Mouse (Mus musculus): Measurements from ENCODE around the gene Akap5. TPM values are rescaled to one million over a fixed set of nuclear protein-coding genes. Genes with fewer than 3 reads are reported as not detected.

Gene Akap5
- polyA plus RNA-seq, 1 experiment from 2014 or later, result 4.5 TPM

DNA sequence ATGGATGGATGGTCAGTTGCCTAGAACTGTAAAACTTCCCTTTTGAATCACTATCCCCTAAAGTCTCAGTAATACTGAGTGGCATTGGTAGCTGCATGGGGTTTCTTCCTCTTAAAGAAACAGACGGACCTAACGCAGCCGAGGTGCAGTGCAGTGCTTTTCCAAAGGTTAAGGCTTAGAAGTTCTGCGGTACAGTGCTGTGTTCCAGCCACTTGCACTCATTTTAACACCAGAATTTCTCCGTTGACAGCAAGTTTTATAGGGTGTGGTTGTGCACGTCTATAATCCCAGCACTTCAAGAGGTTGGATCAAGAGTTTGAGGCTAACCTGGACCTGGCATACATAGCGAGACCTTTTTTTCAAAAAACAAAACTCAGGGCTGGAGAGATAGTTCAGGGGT lies 47.4 kb downstream of the Akap5 start:
- ATAC-seq, result no peak
- no peaks in the 10 kb centered on the region for H3K36me3 ChIP-seq (ENCODE audit: poor library complexity, severe bottlenecking)
- H3K27ac ChIP-seq, result no peak overlapping the region
- no peaks in the 10 kb centered on the region for H3K9me3 ChIP-seq (replicated peaks)
- peak overlapping the region; percentile 88 for H3K4me3 ChIP-seq
- H3K9ac ChIP-seq, result peak overlapping the region; percentile 99; the same call in 1 of the 2 replicates
- H3K27me3 ChIP-seq, result no peaks in the 10 kb centered on the region
- WGBS, result 50% methylated on average over 7 of the region's 7 CpGs
- peaks cover 38% of the 10 kb centered on the region for H3K4me1 ChIP-seq
- peak overlapping the region; percentile 84 for H3K4me2 ChIP-seq

- Histone ChIP-seq H3K4me3 (no peak overlapping the region), H3K36me3 (ENCODE audit: poor library complexity, severe bottlenecking) (no peaks in the 10 kb centered on the region), H3K9ac (no peak overlapping the region), H3K9me3 (replicated peaks) (no peaks in the 10 kb centered on the region), H3K4me1 (peaks cover 27% of the 10 kb centered on the region), H3K27me3 (no peaks in the 10 kb centered on the region), H3K4me2 (0 out of 2 replicates have a peak overlapping the region, but pooled peaks have one; percentile 84), H3K27ac (no peak overlapping the region)
- ATAC-seq, result no peak
- WGBS, result 80% methylated on average over 5 of the region's 7 CpGs
Observed at GRCm38 (mm10) chr12:76372881-76373818, 48.5 kb downstream of the Akap5 start.

GRCm38 (mm10) chr12:76373991-76374390 lies 49.3 kb downstream of the Akap5 start:
- H3K9me3 ChIP-seq (replicated peaks), result no peaks in the 10 kb centered on the region
- ATAC-seq, result no peak
- no peak overlapping the region for H3K27ac ChIP-seq
- peaks cover 21% of the 10 kb centered on the region for H3K4me1 ChIP-seq
- no peak overlapping the region for H3K9ac ChIP-seq
- H3K4me3 ChIP-seq, result no peak overlapping the region
- H3K36me3 ChIP-seq (ENCODE audit: poor library complexity, severe bottlenecking), result no peaks in the 10 kb centered on the region
- H3K27me3 ChIP-seq, result no peaks in the 10 kb centered on the region
- WGBS, result 73% methylated on average over 6 of the region's 6 CpGs
- no peak overlapping the region for H3K4me2 ChIP-seq

DNA sequence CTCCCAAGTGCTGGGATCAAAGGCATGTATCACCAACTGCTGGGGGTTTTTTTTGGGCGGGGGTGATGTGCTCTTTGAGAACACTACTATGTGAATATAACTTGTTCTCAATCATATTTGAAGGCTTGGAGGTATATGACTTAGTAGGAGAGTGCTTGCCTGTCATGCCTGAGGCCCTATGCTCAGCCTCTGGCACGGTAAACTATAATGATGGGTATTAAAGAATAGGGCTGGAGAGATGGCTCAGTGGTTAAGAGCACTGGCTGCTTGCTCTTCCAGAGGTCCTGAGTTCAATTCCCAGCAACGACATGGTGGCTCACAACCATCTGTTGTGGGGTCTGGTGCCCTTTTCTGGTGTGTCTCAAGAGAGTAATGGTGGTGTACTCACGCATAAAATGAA lies 50.2 kb downstream of the Akap5 start:
- Histone ChIP-seq H3K36me3 (ENCODE audit: poor library complexity, severe bottlenecking) (no peaks in the 10 kb centered on the region), H3K27ac (no peak overlapping the region), H3K4me2 (no peak overlapping the region), H3K4me1 (peaks cover 21% of the 10 kb centered on the region), H3K9me3 (replicated peaks) (no peaks in the 10 kb centered on the region), H3K9ac (no peak overlapping the region), H3K4me3 (no peak overlapping the region), H3K27me3 (no peaks in the 10 kb centered on the region)
- ATAC-seq, result no peak
- 82% methylated on average over 4 of the region's 4 CpGs for WGBS

DNA sequence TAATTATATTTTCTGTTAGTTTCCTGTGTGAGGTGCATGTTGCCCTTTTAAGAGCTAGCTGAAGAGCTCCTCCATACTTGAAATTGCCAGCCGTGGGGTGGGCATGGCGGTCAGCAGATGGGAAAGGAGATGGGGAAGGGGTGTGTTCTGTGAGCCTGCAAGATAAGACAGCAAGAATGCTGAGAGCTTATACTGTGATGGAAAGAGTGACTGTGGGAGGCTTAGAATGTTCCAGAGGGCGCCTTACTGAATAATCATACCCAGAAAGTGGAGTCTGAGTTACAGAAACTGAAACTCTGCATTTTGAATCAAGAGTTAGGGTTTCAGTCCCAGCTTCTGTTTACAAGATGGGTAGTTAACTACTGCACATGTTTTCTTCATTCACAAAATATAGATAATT lies 50.8 kb downstream of the Akap5 start:
- no peak overlapping the region for H3K27ac ChIP-seq
- peaks cover 21% of the 10 kb centered on the region for H3K4me1 ChIP-seq
- no peaks in the 10 kb centered on the region for H3K27me3 ChIP-seq
- no peak for ATAC-seq
- no peak overlapping the region for H3K4me2 ChIP-seq
- H3K9ac ChIP-seq, result no peak overlapping the region
- H3K9me3 ChIP-seq (replicated peaks), result no peaks in the 10 kb centered on the region
- no peaks in the 10 kb centered on the region for H3K36me3 ChIP-seq (ENCODE audit: poor library complexity, severe bottlenecking)
- WGBS, result 88% methylated on average over 3 of the region's 3 CpGs
- no peak overlapping the region for H3K4me3 ChIP-seq

DNA sequence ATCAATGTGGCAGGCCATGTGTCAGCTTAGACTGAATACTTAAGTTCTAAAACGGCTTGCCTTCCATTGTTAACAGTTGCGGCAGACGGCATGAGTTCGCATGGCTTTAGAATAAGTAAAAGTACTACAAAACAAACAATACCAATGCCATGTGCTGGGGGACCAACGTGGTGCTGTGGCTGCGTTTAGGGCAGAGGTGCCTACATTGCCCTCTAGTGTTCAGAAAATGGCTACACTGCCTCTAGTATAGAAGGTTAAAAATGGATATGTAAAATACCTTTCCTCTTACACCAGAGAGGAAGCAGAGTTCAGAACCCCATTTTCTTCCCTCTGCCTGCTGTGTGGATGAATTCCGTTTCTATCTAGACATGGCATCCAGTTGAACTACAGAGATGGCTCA lies 52.0 kb downstream of the Akap5 start:
- 30% methylated on average over 7 of the region's 7 CpGs for WGBS
- ATAC-seq, result no peak

GRCm38 (mm10) chr12:76377059-76377458 lies 52.4 kb downstream of the Akap5 start:
- WGBS, result 95% methylated on average over 6 of the region's 6 CpGs
- Histone ChIP-seq H3K4me1 (peaks cover 13% of the 10 kb centered on the region), H3K27me3 (no peaks in the 10 kb centered on the region), H3K4me2 (no peak overlapping the region), H3K9ac (no peak overlapping the region), H3K36me3 (ENCODE audit: poor library complexity, severe bottlenecking) (no peaks in the 10 kb centered on the region), H3K9me3 (replicated peaks) (no peaks in the 10 kb centered on the region), H3K4me3 (no peak overlapping the region), H3K27ac (no peak overlapping the region)
- no peak for ATAC-seq

More for the DNA sequence above, 52.0 kb downstream of the Akap5 start:
- no peak overlapping the region for H3K27ac ChIP-seq
- no peak overlapping the region for H3K9ac ChIP-seq
- H3K9me3 ChIP-seq (replicated peaks), result no peaks in the 10 kb centered on the region
- H3K4me1 ChIP-seq, result peaks cover 17% of the 10 kb centered on the region
- H3K36me3 ChIP-seq (ENCODE audit: poor library complexity, severe bottlenecking), result no peaks in the 10 kb centered on the region
- H3K4me2 ChIP-seq, result no peak overlapping the region
- no peak overlapping the region for H3K4me3 ChIP-seq
- no peaks in the 10 kb centered on the region for H3K27me3 ChIP-seq

DNA sequence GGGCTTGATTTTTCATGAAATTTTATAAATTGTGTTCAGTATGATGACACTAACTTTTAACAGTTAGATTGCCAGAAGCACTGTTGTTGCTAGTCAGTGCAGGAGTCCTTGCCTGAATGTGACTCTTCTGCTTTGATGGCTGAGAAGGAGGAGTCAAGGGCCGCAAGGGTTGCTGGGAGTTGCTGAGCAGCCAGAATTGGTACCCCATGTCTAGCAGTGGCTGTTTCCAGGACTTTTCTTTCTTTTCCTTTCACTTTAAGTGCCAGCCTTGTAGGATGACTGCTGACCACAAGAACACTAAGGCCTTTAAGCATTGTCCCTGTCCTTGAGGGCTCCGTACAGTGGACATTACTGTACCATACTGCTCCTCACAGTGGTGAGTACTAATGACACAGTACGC lies 53.0 kb downstream of the Akap5 start:
- H3K9ac ChIP-seq, result no peak overlapping the region
- H3K36me3 ChIP-seq (ENCODE audit: poor library complexity, severe bottlenecking), result no peaks in the 10 kb centered on the region
- no peak overlapping the region for H3K27ac ChIP-seq
- peaks cover 6% of the 10 kb centered on the region; the same call in 1 of the 2 replicates for H3K4me1 ChIP-seq
- H3K4me2 ChIP-seq, result no peak overlapping the region
- H3K4me3 ChIP-seq, result no peak overlapping the region
- H3K9me3 ChIP-seq (replicated peaks), result no peaks in the 10 kb centered on the region
- H3K27me3 ChIP-seq, result no peaks in the 10 kb centered on the region
- 92% methylated on average over 3 of the region's 3 CpGs for WGBS
- no peak for ATAC-seq

GRCm38 (mm10) chr12:76378556-76378955 lies 53.9 kb downstream of the Akap5 start:
- 0 out of 2 replicates have a peak, but pooled peaks cover 2% of the 10 kb centered on the region for H3K4me1 ChIP-seq
- no peaks in the 10 kb centered on the region for H3K9me3 ChIP-seq (replicated peaks)
- 92% methylated on average over 5 of the region's 5 CpGs for WGBS
- H3K27ac ChIP-seq, result no peak overlapping the region
- ATAC-seq, result no peak
- no peak overlapping the region for H3K4me3 ChIP-seq
- no peak overlapping the region for H3K9ac ChIP-seq
- no peaks in the 10 kb centered on the region for H3K36me3 ChIP-seq (ENCODE audit: poor library complexity, severe bottlenecking)
- no peak overlapping the region for H3K4me2 ChIP-seq
- no peaks in the 10 kb centered on the region for H3K27me3 ChIP-seq

GRCm38 (mm10) chr12:76380151-76380550 lies 55.5 kb downstream of the Akap5 start:
- no peak for ATAC-seq
- over 99% methylated on average over 7 of the region's 7 CpGs for WGBS
- H3K4me2 ChIP-seq, result no peak overlapping the region

More at GRCm38 (mm10) chr12:76380151-76380550, 55.5 kb downstream of the Akap5 start:
- H3K27ac ChIP-seq, result no peak overlapping the region
- no peaks in the 10 kb centered on the region for H3K9me3 ChIP-seq (replicated peaks)
- no peak overlapping the region for H3K4me3 ChIP-seq
- peaks cover 2% of the 10 kb centered on the region for H3K36me3 ChIP-seq (ENCODE audit: poor library complexity, severe bottlenecking)
- no peaks in the 10 kb centered on the region for H3K4me1 ChIP-seq
- no peak overlapping the region for H3K9ac ChIP-seq
- no peaks in the 10 kb centered on the region for H3K27me3 ChIP-seq
